Mouse (Mus musculus): Measurements from ENCODE around the gene Sec62. TPM values are rescaled to one million over a fixed set of nuclear protein-coding genes. Genes with fewer than 3 reads are reported as not detected.

Sec62 gene
- total and polyA plus RNA-seq, 2 experiments from 2014 or later, result 17.7 to 76.0 TPM

GRCm38 (mm10) chr3:30771560-30771959, 21.1 kb upstream of the Sec62 start:
- H3K4me1 ChIP-seq (ENCODE audit: control insufficient read depth, insufficient read depth), result no peaks in the 10 kb centered on the region
- ATAC-seq (ENCODE audit: insufficient read depth, low read depth) (no peak), DNase-seq (ENCODE audit: low spot score) (no peak)
- no peak overlapping the region for H3K4me3 ChIP-seq (ENCODE audit: low read depth, low read length)
- H3K9me3 ChIP-seq (replicated peaks; ENCODE audit: control insufficient read depth, low read length), result no peaks in the 10 kb centered on the region
- no peaks in the 10 kb centered on the region for H3K36me3 ChIP-seq (replicated peaks; ENCODE audit: control insufficient read depth, insufficient read depth, low read length)
- TF ChIP-seq EP300 (IDR thresholded peaks at IDR 0.05; ENCODE audit: low read depth) (no peak), CTCF (IDR thresholded peaks at IDR 0.05; ENCODE audit: low read depth) (no peak)
- H3K4me2 ChIP-seq (ENCODE audit: low read depth, low read length), result no peak overlapping the region
- no peak overlapping the region for H3K9ac ChIP-seq (replicated peaks; ENCODE audit: low read depth, low read length)
- no peaks in the 10 kb centered on the region for H3K27me3 ChIP-seq (ENCODE audit: control insufficient read depth, insufficient read depth, low read length)
- WGBS, result 100% methylated on average over 1 of the region's 1 CpGs
- H3K27ac ChIP-seq (ENCODE audit: low read depth), result no peak overlapping the region

GRCm38 (mm10) chr3:30772631-30773030, 20.0 kb upstream of the Sec62 start:
- no peak for DNase-seq (ENCODE audit: low spot score)
- H3K36me3 ChIP-seq (replicated peaks; ENCODE audit: control insufficient read depth, insufficient read depth, low read length), result no peaks in the 10 kb centered on the region
- no peak overlapping the region for H3K4me3 ChIP-seq (ENCODE audit: low read depth, low read length)
- no peak for ATAC-seq (ENCODE audit: insufficient read depth, low read depth)
- H3K4me1 ChIP-seq (ENCODE audit: control insufficient read depth, insufficient read depth), result no peaks in the 10 kb centered on the region
- H3K9me3 ChIP-seq (replicated peaks; ENCODE audit: control insufficient read depth, low read length), result no peaks in the 10 kb centered on the region
- H3K27me3 ChIP-seq (ENCODE audit: control insufficient read depth, insufficient read depth, low read length), result no peaks in the 10 kb centered on the region
- 66% methylated on average over 4 of the region's 4 CpGs for WGBS
- no peak overlapping the region for H3K9ac ChIP-seq (replicated peaks; ENCODE audit: low read depth, low read length)
- no peak overlapping the region for H3K27ac ChIP-seq (ENCODE audit: low read depth)
- no peak for TF ChIP-seq EP300 (IDR thresholded peaks at IDR 0.05; ENCODE audit: low read depth)
- TF ChIP-seq CTCF (IDR thresholded peaks at IDR 0.05; ENCODE audit: low read depth), result no peak
- no peak overlapping the region for H3K4me2 ChIP-seq (ENCODE audit: low read depth, low read length)

GRCm38 (mm10) chr3:30774677-30775076, 18.0 kb upstream of the Sec62 start:
- DNase-seq (ENCODE audit: low spot score) (no peak), ATAC-seq (ENCODE audit: insufficient read depth, low read depth) (no peak)
- Histone ChIP-seq H3K9ac (replicated peaks; ENCODE audit: low read depth, low read length) (no peak overlapping the region), H3K27me3 (ENCODE audit: control insufficient read depth, insufficient read depth, low read length) (no peaks in the 10 kb centered on the region), H3K4me1 (ENCODE audit: control insufficient read depth, insufficient read depth) (no peaks in the 10 kb centered on the region), H3K9me3 (replicated peaks; ENCODE audit: control insufficient read depth, low read length) (no peaks in the 10 kb centered on the region), H3K36me3 (replicated peaks; ENCODE audit: control insufficient read depth, insufficient read depth, low read length) (no peaks in the 10 kb centered on the region), H3K4me3 (ENCODE audit: low read depth, low read length) (no peak overlapping the region), H3K27ac (ENCODE audit: low read depth) (no peak overlapping the region), H3K4me2 (ENCODE audit: low read depth, low read length) (no peak overlapping the region)
- WGBS, result 83% methylated on average over 5 of the region's 5 CpGs
- no peak for TF ChIP-seq EP300 (IDR thresholded peaks at IDR 0.05; ENCODE audit: low read depth)
- no peak for TF ChIP-seq CTCF (IDR thresholded peaks at IDR 0.05; ENCODE audit: low read depth)

- TF ChIP-seq CTCF (IDR thresholded peaks at IDR 0.05; ENCODE audit: low read depth), result no peak
- TF ChIP-seq EP300 (IDR thresholded peaks at IDR 0.05; ENCODE audit: low read depth), result no peak
These were observed 14.7 kb upstream of the Sec62 start for GRCm38 (mm10) chr3:30777984-30778383.

GRCm38 (mm10) chr3:30788531-30788930, 4.1 kb upstream of the Sec62 start:
- H3K36me3 ChIP-seq (replicated peaks; ENCODE audit: control insufficient read depth, insufficient read depth, low read length), result no peaks in the 10 kb centered on the region
- WGBS, result 19% methylated on average over 5 of the region's 5 CpGs
- H3K9me3 ChIP-seq (replicated peaks; ENCODE audit: control insufficient read depth, low read length), result no peaks in the 10 kb centered on the region
- no peaks in the 10 kb centered on the region for H3K27me3 ChIP-seq (ENCODE audit: control insufficient read depth, insufficient read depth, low read length)
- ATAC-seq (ENCODE audit: insufficient read depth, low read depth) (no peak), DNase-seq (ENCODE audit: low spot score) (no peak)
- H3K4me2 ChIP-seq (ENCODE audit: low read depth, low read length), result no peak overlapping the region
- TF ChIP-seq CTCF (IDR thresholded peaks at IDR 0.05; ENCODE audit: low read depth) (no peak), EP300 (IDR thresholded peaks at IDR 0.05; ENCODE audit: low read depth) (no peak)
- H3K4me3 ChIP-seq (ENCODE audit: low read depth, low read length), result no peak overlapping the region
- H3K4me1 ChIP-seq (ENCODE audit: control insufficient read depth, insufficient read depth), result no peaks in the 10 kb centered on the region
- no peak overlapping the region for H3K27ac ChIP-seq (ENCODE audit: low read depth)
- no peak overlapping the region for H3K9ac ChIP-seq (replicated peaks; ENCODE audit: low read depth, low read length)

More at GRCm38 (mm10) chr3:30777984-30778383, 14.7 kb upstream of the Sec62 start:
- 70% methylated on average over 5 of the region's 5 CpGs for WGBS
- Histone ChIP-seq H3K4me3 (ENCODE audit: low read depth, low read length) (no peak overlapping the region), H3K9ac (replicated peaks; ENCODE audit: low read depth, low read length) (no peak overlapping the region), H3K27ac (ENCODE audit: low read depth) (no peak overlapping the region), H3K27me3 (ENCODE audit: control insufficient read depth, insufficient read depth, low read length) (no peaks in the 10 kb centered on the region), H3K9me3 (replicated peaks; ENCODE audit: control insufficient read depth, low read length) (no peaks in the 10 kb centered on the region), H3K36me3 (replicated peaks; ENCODE audit: control insufficient read depth, insufficient read depth, low read length) (no peaks in the 10 kb centered on the region), H3K4me2 (ENCODE audit: low read depth, low read length) (no peak overlapping the region), H3K4me1 (ENCODE audit: control insufficient read depth, insufficient read depth) (no peaks in the 10 kb centered on the region)
- DNase-seq (ENCODE audit: low spot score), result no peak
- no peak for ATAC-seq (ENCODE audit: insufficient read depth, low read depth)
